Mouse (Mus musculus): ENCODE data around the gene Olfml2b. TPM values are rescaled to one million over a fixed set of nuclear protein-coding genes. Genes with fewer than 3 reads are reported as not detected.

Gene Olfml2b
- total RNA-seq, 1 experiment = 2.2 TPM

DNA sequence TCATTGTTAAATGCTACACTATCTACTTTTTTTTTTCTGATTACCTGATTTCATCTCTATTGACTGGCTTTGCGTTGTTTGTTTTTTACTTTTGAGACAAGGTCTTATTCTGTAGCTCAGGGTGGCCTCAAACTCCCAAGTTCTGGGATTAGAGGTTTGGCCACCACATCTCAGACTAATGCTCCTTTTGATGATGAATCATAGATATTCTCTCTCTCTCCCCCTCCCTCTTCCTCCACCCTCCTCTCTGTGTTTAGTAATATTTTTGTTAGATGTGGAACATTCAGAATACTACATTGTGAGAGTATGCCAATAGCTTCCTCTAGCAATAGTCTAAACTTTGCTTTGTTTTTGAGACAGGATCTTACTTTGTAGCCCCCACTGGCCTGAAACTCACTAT, 20.9 kb upstream of the Olfml2b start:
- no peak overlapping the region for H3K27ac ChIP-seq (ENCODE audit: insufficient read depth, low read depth, low read length, poor library complexity, severe bottlenecking)
- in situ Hi-C loops (cut with MboI; ENCODE audit: low sequenced_read_pairs in 2 of 2, unreplicated experiment in 2 of 2) = loop anchor here (25.0 kb wide), 3 partner anchors 336 to 686 kb away; partner anchors contain the start of genes Uhmk1 (in 2 of the 2), Ccdc190 (in 1 of the 2) and Sh2d1b1 (in 1 of the 2)
- TF ChIP-seq ZC3H11A (IDR thresholded peaks at IDR 0.05; ENCODE audit: borderline replicate concordance, low read depth, low read length) = no peak
- TF ChIP-seq MAFK (IDR thresholded peaks at IDR 0.05; ENCODE audit: insufficient read depth, low read depth, low read length) = no peak
- no peak for TF ChIP-seq CHD2 (IDR thresholded peaks at IDR 0.05; ENCODE audit: low read depth, low read length)
- no peak for TF ChIP-seq ZNF384 (IDR thresholded peaks at IDR 0.05; ENCODE audit: low read depth, low read length)
- TF ChIP-seq HCFC1 (IDR thresholded peaks at IDR 0.05; ENCODE audit: borderline replicate concordance, insufficient read depth, low read length) = no peak

GRCm38 (mm10) chr1:170630489-170630888, 13.8 kb upstream of the Olfml2b start:
- H3K9ac ChIP-seq (ENCODE audit: insufficient read depth, low read depth, low read length, poor library complexity, severe bottlenecking) = no peak overlapping the region
- no peak for TF ChIP-seq ZNF384 (IDR thresholded peaks at IDR 0.05; ENCODE audit: low read depth, low read length)
- peak; percentile 66; the same call in 1 of the 2 replicates for TF ChIP-seq MAFK (IDR thresholded peaks at IDR 0.05; ENCODE audit: insufficient read depth, low read depth, low read length)
- no peak overlapping the region for H3K4me3 ChIP-seq (ENCODE audit: insufficient read depth in 1 of 2, low read depth in 1 of 2, low read length in 2 of 2, poor library complexity in 1 of 2, severe bottlenecking in 1 of 2)
- H3K27ac ChIP-seq (ENCODE audit: insufficient read depth, low read depth, low read length, poor library complexity, severe bottlenecking) = no peak overlapping the region
- H3K9me3 ChIP-seq (ENCODE audit: control insufficient read depth, insufficient read depth, low read depth, low read length) = no peaks in the 10 kb centered on the region
- in situ Hi-C loops (cut with MboI; ENCODE audit: low sequenced_read_pairs in 2 of 2, unreplicated experiment in 2 of 2) = no loop called here
- H3K36me3 ChIP-seq (ENCODE audit: control insufficient read depth, insufficient read depth, low read length, poor library complexity, severe bottlenecking) = no peaks in the 10 kb centered on the region
- DNase-seq (ENCODE audit: low read depth, low spot score) = no peak
- 0 out of 4 replicates have a peak, but pooled peaks cover 0 to 2% of the 10 kb centered on the region in 2 experiments for H3K4me1 ChIP-seq (ENCODE audit: control insufficient read depth in 2 of 2, insufficient read depth in 2 of 2, low read length in 2 of 2, poor library complexity in 1 of 2)

More for the DNA sequence above, 20.9 kb upstream of the Olfml2b start:
- Histone ChIP-seq H3K9ac (ENCODE audit: insufficient read depth, low read depth, low read length, poor library complexity, severe bottlenecking) (no peak overlapping the region), H3K4me3 (ENCODE audit: insufficient read depth in 1 of 2, low read depth in 1 of 2, low read length in 2 of 2, poor library complexity in 1 of 2, severe bottlenecking in 1 of 2) (no peak overlapping the region), H3K9me3 (ENCODE audit: control insufficient read depth, insufficient read depth, low read depth, low read length) (no peaks in the 10 kb centered on the region), H3K4me1 (ENCODE audit: control insufficient read depth in 2 of 2, insufficient read depth in 2 of 2, low read length in 2 of 2, poor library complexity in 1 of 2) (no peaks in the 10 kb centered on the region), H3K36me3 (ENCODE audit: control insufficient read depth, insufficient read depth, low read length, poor library complexity, severe bottlenecking) (no peaks in the 10 kb centered on the region)
- no peak for DNase-seq (ENCODE audit: low read depth, low spot score)

GRCm38 (mm10) chr1:170631571-170631970, 12.8 kb upstream of the Olfml2b start:
- no peaks in the 10 kb centered on the region for H3K9me3 ChIP-seq (ENCODE audit: control insufficient read depth, insufficient read depth, low read depth, low read length)
- 0 out of 4 replicates have a peak, but pooled peaks cover 0 to 2% of the 10 kb centered on the region in 2 experiments for H3K4me1 ChIP-seq (ENCODE audit: control insufficient read depth in 2 of 2, insufficient read depth in 2 of 2, low read length in 2 of 2, poor library complexity in 1 of 2)
- DNase-seq (ENCODE audit: low read depth, low spot score) = no peak
- no peak overlapping the region for H3K4me3 ChIP-seq (ENCODE audit: insufficient read depth in 1 of 2, low read depth in 1 of 2, low read length in 2 of 2, poor library complexity in 1 of 2, severe bottlenecking in 1 of 2)
- in situ Hi-C loops (cut with MboI; ENCODE audit: low sequenced_read_pairs in 2 of 2, unreplicated experiment in 2 of 2) = no loop called here
- TF ChIP-seq HCFC1 (IDR thresholded peaks at IDR 0.05; ENCODE audit: borderline replicate concordance, insufficient read depth, low read length) = no peak
- no peaks in the 10 kb centered on the region for H3K36me3 ChIP-seq (ENCODE audit: control insufficient read depth, insufficient read depth, low read length, poor library complexity, severe bottlenecking)
- no peak overlapping the region for H3K27ac ChIP-seq (ENCODE audit: insufficient read depth, low read depth, low read length, poor library complexity, severe bottlenecking)
- H3K9ac ChIP-seq (ENCODE audit: insufficient read depth, low read depth, low read length, poor library complexity, severe bottlenecking) = no peak overlapping the region

GRCm38 (mm10) chr1:170632385-170632784, 11.9 kb upstream of the Olfml2b start:
- Histone ChIP-seq H3K4me3 (ENCODE audit: insufficient read depth in 1 of 2, low read depth in 1 of 2, low read length in 2 of 2, poor library complexity in 1 of 2, severe bottlenecking in 1 of 2) (no peak overlapping the region), H3K9ac (ENCODE audit: insufficient read depth, low read depth, low read length, poor library complexity, severe bottlenecking) (no peak overlapping the region), H3K36me3 (ENCODE audit: control insufficient read depth, insufficient read depth, low read length, poor library complexity, severe bottlenecking) (no peaks in the 10 kb centered on the region), H3K27ac (ENCODE audit: insufficient read depth, low read depth, low read length, poor library complexity, severe bottlenecking) (no peak overlapping the region), H3K9me3 (ENCODE audit: control insufficient read depth, insufficient read depth, low read depth, low read length) (no peaks in the 10 kb centered on the region), H3K4me1 (ENCODE audit: control insufficient read depth in 2 of 2, insufficient read depth in 2 of 2, low read length in 2 of 2, poor library complexity in 1 of 2) (0 out of 4 replicates have a peak, but pooled peaks cover 0 to 2% of the 10 kb centered on the region in 2 experiments)
- TF ChIP-seq HCFC1 (IDR thresholded peaks at IDR 0.05; ENCODE audit: borderline replicate concordance, insufficient read depth, low read length) (no peak), ZNF384 (IDR thresholded peaks at IDR 0.05; ENCODE audit: low read depth, low read length) (0 out of 2 replicates have a peak, but pooled peaks have one; percentile 16), MAFK (IDR thresholded peaks at IDR 0.05; ENCODE audit: insufficient read depth, low read depth, low read length) (0 out of 2 replicates have a peak, but pooled peaks have one; percentile 3), CHD2 (IDR thresholded peaks at IDR 0.05; ENCODE audit: low read depth, low read length) (no peak), ZC3H11A (IDR thresholded peaks at IDR 0.05; ENCODE audit: borderline replicate concordance, low read depth, low read length) (peak; percentile 93)
- peak; percentile 60 for DNase-seq (ENCODE audit: low read depth, low spot score)
- in situ Hi-C loops (cut with MboI; ENCODE audit: low sequenced_read_pairs in 2 of 2, unreplicated experiment in 2 of 2) = no loop called here

DNA sequence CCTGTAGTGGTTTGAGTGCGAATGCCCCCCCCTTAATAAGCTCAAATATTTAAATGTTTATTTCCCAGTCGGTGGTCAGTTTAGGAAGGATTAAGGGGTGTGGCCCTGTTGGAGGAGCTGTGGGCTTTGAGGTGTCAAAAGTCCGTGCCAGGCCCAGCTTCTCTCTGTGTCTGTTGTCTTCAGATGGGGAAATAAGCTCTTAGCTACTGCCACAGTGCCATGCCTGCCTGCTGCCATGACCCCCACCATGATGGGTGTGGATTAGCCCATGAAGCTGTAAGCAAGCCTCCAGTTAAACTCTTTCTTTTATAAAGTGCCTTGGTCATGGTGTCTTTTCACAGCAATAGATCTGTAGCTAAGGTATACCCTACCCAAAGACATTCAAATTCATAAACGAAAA, 11.5 kb upstream of the Olfml2b start:
- H3K36me3 ChIP-seq (ENCODE audit: control insufficient read depth, insufficient read depth, low read length, poor library complexity, severe bottlenecking) = no peaks in the 10 kb centered on the region
- in situ Hi-C loops (cut with MboI; ENCODE audit: low sequenced_read_pairs in 2 of 2, unreplicated experiment in 2 of 2) = no loop called here
- no peak for TF ChIP-seq ZC3H11A (IDR thresholded peaks at IDR 0.05; ENCODE audit: borderline replicate concordance, low read depth, low read length)
- DNase-seq (ENCODE audit: low read depth, low spot score) = no peak
- no peak overlapping the region for H3K4me3 ChIP-seq (ENCODE audit: insufficient read depth in 1 of 2, low read depth in 1 of 2, low read length in 2 of 2, poor library complexity in 1 of 2, severe bottlenecking in 1 of 2)
- no peak overlapping the region for H3K27ac ChIP-seq (ENCODE audit: insufficient read depth, low read depth, low read length, poor library complexity, severe bottlenecking)
- H3K9ac ChIP-seq (ENCODE audit: insufficient read depth, low read depth, low read length, poor library complexity, severe bottlenecking) = no peak overlapping the region
- 0 out of 4 replicates have a peak, but pooled peaks cover 0 to 2% of the 10 kb centered on the region in 2 experiments for H3K4me1 ChIP-seq (ENCODE audit: control insufficient read depth in 2 of 2, insufficient read depth in 2 of 2, low read length in 2 of 2, poor library complexity in 1 of 2)
- H3K9me3 ChIP-seq (ENCODE audit: control insufficient read depth, insufficient read depth, low read depth, low read length) = no peaks in the 10 kb centered on the region

Data from ES-E14 (cell line).